Mouse (Mus musculus) lung, postnatal 0 days (tissue): ENCODE data around the gene Cdpf1.

Experiments
- CTCF ChIP-seq: IDR thresholded peaks from 2 replicates; pipeline ENCODE4 v1.5.1; 2016; ENCODE audit warnings: antibody characterized with exemption, mild to moderate bottlenecking
- EP300 ChIP-seq: IDR thresholded peaks from 2 replicates; pipeline ENCODE4 v1.6.1; 2016; ENCODE audit warnings: antibody characterized with exemption, mild to moderate bottlenecking, control low read depth

GRCm38 (mm10) chr15:85821203-85822010, 9.9 kb upstream of the Cdpf1 start, which contains the start of gene Pkdrej:
- TF ChIP-seq CTCF (no peak), EP300 (no peak)
